Mouse (Mus musculus): ENCODE results near the gene Hap1.

DNA sequence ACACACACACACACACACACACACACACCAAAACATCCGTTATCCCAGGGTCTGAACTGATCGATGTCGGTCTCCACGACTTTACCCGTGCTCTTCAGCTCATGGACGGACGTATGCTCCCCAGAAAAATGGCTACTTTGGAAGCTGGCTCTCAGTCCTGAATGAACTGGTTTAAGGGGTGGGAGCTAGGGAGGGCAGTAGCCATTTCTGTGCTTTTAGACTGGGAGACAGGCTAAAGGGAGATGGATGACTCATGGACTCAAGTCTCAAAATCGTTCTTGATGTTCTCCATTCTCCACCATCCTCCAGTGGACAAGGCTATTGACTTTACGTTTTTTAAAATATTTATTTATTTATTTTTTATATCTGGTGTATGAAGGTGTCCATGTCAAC is 887 bp upstream of the Hap1 start:
- TF ChIP-seq CTCF (IDR thresholded peaks at IDR 0.05; ENCODE audit: extremely low read depth, insufficient read depth, low read length) (no peak), POLR2A (IDR thresholded peaks at IDR 0.05; ENCODE audit: extremely low read depth, insufficient read depth, low read length) (no peak)

Data from cortical plate, adult 2 months (tissue).